Mouse (Mus musculus) urinary bladder, postnatal 4 days (tissue): Measurements from ENCODE around the gene Mid1.
"Not testable (repeated sequence)": the region's sequence is repeated elsewhere in the genome, so short reads cannot be mapped to it uniquely, and the experiment has no call there.

Experiments used
- DNase-seq, 2 experiments: peaks; one replicate each; pipeline ENCODE4 v3.0.0; 2021 to 2022; ENCODE audit warnings: low spot score in 2 of 2

The Mid1 gene

DNA sequence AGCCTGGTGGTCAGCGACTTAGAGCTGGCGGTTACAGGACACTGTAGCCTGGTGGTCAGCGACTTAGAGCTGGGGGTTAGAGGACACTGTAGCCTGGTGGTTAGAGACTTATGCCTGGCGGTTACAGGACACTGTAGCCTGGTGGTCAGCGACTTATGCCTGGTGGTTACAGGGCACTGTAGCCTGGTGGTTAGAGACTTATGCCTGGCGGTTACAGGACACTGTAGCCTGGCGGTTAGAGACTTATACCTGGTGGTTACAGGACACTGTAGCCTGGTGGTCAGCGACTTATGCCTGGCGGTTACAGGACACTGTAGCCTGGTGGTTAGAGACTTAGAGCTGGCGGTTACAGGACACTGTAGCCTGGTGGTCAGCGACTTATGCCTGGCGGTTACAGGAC lies 330.9 kb downstream of the Mid1 start:
- DNase-seq, result not testable (repeated sequence)

DNA sequence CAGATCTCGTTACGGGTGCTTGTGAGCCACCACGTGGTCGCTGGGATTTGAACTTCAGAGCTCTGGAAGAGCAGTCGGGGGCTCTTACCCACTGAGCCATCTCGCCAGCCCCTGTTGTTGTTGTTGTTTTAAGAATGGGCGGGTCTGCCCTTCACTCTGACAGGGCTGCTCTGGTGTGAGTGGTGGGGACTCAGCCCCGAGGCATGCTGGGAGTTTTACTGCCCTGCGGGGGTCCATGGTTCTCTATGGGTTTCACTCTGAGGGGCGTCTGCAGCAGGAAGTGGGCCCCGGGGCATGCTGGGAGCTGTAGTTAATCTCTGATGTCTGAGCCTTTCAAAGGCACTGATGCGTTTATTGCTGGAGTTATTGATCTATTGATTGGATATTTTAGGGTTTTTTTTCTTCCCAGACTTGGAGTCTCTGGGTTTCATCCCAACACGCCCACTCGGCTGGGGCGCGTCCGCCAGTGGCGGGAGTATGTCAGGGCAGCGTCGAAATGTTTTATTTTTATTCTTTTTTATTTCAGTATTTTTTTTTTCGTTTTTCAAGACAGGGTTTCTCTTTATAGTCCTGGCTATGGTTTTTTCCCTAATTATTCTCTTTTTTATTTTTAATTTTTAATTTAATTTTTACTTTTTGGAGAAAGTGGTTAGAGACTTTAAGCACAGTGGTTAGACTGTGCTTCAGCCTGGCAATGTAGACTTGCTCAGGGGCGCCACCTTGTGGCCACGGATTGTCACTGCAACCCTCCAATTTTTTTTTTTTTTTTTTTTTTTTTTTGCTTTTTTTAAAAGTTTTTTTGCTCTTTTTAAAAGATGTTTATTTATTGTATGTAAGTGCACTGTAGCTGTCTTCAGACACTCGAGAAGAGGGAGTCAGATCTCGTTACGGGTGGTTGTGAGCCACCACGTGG lies 332.6 kb downstream of the Mid1 start:
- DNase-seq, result peak; percentile 78 to 96

DNA sequence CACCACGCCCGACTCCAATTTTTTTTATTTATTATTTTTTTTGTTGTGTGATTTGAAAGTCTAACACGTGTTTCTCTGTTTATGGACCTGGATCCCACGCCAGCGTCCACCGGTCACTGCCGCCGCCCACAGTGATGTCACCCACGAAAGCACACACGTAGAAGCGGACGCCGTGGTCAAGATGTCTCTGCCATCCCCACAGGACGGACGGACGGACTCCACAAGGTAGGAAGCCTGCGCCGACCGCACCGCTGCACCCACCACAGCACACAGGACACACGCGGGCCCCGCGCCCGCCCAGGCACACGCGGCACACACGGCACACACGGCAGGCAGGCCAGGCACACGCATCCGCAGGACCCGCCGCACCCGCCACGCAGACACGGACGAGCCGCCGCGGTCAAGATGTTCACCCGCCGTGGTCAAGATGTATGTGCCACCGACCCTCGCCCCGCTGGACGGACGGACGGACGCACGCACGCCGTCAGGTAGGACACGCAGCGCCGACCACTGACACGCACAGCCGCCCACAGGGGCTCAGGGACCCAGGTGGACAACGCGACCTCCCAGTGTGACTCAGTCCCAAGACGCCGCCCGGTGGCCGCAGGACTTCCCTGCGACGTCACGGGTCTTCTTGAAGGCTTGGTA lies 333.7 kb downstream of the Mid1 start:
- DNase-seq, result peak; percentile 73 to 98

DNA sequence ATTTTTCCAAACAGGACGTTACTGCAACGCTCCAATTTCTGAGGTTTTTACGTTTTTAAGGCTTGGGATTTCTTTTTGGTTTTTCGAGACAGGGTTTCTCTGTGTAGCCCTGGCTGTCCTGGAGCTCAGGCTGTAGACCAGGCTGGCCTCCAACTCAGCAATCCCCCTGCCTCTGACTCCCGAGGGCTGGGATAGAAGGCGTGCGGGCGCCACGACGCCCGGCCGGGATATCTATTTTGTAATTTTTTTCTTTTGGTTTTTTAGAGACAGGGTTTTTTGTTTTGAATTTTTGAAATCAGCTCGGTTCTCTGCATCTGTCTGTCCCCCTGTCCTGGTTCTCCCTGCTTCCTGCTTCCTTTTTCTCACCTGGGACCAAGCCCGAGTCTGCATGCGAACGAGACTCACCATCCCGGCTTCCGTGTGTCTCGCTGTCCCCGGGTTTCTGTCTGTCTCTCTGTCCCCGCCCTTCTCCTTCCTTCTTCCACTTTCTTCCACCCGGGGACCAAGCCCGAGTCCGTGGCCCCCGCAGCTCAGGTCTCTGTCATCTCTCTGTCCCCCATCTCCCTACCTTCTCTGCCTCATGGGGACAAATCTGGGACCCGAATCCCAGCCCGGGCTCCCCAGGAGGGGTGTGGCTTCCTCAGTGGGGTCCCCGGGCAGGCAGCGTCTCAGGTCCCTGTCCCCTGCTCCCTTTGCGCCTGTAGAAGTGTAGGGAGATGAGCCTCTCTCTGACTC lies 334.4 kb downstream of the Mid1 start:
- peak; percentile 68 to 95 for DNase-seq

DNA sequence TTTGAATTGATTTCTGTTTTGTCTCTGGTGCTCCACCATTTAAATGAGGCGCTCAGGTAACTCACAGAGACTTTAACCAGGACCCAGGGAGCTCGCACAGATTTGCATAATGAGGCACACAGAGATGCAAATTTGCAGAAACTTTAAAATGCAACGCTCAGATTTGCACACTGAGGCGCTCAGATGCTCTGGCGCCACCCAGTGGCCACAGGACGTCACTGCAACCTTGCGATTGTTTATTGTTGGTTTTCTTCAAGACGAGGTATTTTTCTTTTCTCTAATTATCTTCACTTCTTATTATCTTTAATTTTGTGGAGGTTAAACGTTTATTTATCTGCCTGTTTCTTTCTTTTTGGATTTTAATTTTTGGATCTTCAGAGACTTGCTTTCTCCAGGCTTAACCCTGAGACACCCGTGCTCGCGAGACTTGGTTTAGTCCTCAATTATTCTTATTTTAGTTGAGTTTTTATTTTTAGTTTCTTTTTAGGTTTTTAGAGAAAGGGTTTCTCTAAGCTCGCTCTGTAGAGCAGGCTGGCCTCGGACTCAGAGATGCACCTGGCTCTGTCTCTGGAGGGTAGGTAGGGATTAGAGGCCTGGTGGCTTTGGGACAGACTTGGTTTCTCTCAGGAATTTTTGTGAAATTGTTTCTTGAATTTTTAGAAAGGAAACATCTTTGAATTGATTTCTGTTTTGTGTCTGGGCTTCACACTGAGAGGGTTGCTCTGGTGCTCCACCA lies 335.1 kb downstream of the Mid1 start:
- DNase-seq, result peak; percentile 87 to 100

DNA sequence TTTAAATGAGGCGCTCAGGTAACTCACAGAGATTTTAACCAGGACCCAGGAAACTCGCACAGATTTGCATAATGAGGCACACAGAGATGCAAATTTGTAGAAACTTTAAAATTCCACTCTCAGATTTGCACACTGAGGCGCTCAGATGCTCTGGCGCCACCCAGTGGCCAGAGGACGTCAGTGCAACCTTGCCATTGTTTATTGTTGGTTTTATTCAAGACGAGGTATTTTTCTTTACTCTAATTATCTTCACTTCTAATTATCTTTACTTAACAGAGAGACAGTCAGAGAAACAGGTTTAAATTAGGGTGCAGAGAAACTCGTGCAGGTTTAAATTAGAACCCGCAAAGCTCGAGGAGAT lies 335.7 kb downstream of the Mid1 start:
- peak; percentile 66 to 93 for DNase-seq

DNA sequence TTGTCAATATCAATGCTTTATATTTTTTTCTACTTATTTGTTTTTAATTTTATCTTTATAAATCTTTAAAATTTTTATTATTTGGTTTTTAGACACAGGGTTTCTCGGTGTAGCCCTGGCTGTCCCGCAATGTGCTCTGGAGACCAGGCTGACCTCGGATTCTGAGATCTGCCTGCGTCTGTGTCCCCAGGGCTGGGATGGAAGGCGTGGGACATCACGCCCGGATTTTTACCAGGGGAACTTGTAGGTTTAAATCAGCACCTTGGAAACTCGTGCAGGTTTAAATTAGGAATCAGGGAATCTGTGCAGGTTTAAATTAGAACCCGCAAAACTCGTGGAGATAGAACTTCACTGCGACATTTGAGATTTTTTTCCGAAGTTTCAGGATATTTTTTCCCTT lies 336.2 kb downstream of the Mid1 start:
- peak; percentile 58 to 89 for DNase-seq

DNA sequence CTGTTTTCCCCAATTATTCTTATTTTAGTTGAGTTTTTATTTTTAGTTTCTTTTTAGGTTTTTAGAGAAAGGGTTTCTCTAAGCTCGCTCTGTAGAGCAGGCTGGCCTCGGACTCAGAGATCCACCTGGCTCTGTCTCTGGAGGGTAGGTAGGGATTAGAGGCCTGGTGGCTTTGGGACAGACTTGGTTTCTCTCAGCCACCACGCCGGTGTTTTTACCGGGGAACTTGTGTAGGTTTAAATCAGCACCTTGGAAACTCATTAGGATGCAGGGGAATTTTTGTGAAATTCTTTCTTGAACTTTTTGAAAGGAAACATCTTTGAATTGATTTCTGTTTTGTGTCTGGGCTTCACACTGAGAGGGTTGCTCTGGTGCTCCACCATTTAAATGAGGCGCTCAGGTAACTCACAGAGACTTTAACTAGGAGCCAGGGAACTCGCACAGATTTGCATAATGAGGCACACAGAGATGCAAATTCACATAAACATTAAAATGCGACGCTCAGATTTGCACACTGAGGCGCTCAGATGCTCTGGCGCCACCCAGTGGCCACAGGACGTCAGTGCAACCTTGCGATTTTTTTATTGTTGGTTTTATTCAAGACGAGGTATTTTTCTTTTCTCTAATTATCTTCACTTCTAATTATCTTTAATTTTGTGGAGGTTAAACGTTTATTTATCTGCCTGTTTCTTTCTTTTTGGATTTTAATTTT lies 336.9 kb downstream of the Mid1 start:
- DNase-seq, result peak; percentile 38 to 91
